Mouse (Mus musculus) myocyte (in vitro differentiated cells): ENCODE measurements around the gene Rims1.

ENCODE experiments used
- MAX ChIP-seq: IDR thresholded peaks from one replicate; pipeline ENCODE4 v1.6.1; 2011; ENCODE audit warnings: low read depth, mild to moderate bottlenecking, control low read depth
- POLR2A ChIP-seq: IDR thresholded peaks from one replicate; pipeline ENCODE4 v1.6.1; 2011; ENCODE audit warnings: low read depth, mild to moderate bottlenecking, control low read depth, moderate library complexity; ENCODE audit not compliant: insufficient read length
- USF1 ChIP-seq: IDR thresholded peaks from one replicate; pipeline ENCODE4 v1.6.1; 2011; ENCODE audit warnings: low read depth, mild to moderate bottlenecking, control low read depth, moderate library complexity

- no peak for TF ChIP-seq POLR2A
- TF ChIP-seq MAX, result no peak
- no peak for TF ChIP-seq USF1
Measured at GRCm38 (mm10) chr1:22787616-22788015, 18.2 kb downstream of the Rims1 start.
